Mouse (Mus musculus): Measurements from ENCODE around the gene Prss35. TPM values are rescaled to one million over a fixed set of nuclear protein-coding genes. Genes with fewer than 3 reads are reported as not detected.

Gene Prss35
- 0.41 TPM for polyA plus RNA-seq (2014; fragmentation: Illumina TruSeq; extraction: RNeasy Lipid Tissue Mini Kit (QIAGEN cat#74804); ENCODE audit: low read depth, low replicate concordance)

GRCm38 (mm10) chr9:86742959-86743911 lies at the start of gene Prss35:
TSS of gene Prss35 (plus strand) at chr9:86743649.

GRCm38 (mm10) chr9:86695818-86696261 lies 47.6 kb upstream of the Prss35 start, which contains the start of gene Me1:
TSS of gene Me1 (minus strand) at chr9:86695953.

Other genes starting within 250 kb of the Prss35 start
- gene Pgm3, start 171.8 kb upstream of the Prss35 start, polyA plus RNA-seq (2014; fragmentation: Illumina TruSeq; extraction: RNeasy Lipid Tissue Mini Kit (QIAGEN cat#74804); ENCODE audit: low read depth, low replicate concordance), result 18.8 TPM
- gene Rwdd2a, start 171.7 kb upstream of the Prss35 start, polyA plus RNA-seq (2014; fragmentation: Illumina TruSeq; extraction: RNeasy Lipid Tissue Mini Kit (QIAGEN cat#74804); ENCODE audit: low read depth, low replicate concordance), result 3.2 TPM
- 95.3 TPM for gene Me1, start 47.7 kb upstream of the Prss35 start, polyA plus RNA-seq (2014; fragmentation: Illumina TruSeq; extraction: RNeasy Lipid Tissue Mini Kit (QIAGEN cat#74804); ENCODE audit: low read depth, low replicate concordance)
- gene Snap91, start 137.0 kb downstream of the Prss35 start, polyA plus RNA-seq (2014; fragmentation: Illumina TruSeq; extraction: RNeasy Lipid Tissue Mini Kit (QIAGEN cat#74804); ENCODE audit: low read depth, low replicate concordance), result not detected

Data from adipose tissue, adult 10 weeks (tissue).